Mouse (Mus musculus) E14TG2a.4 (cell line): ENCODE measurements at regions not wholly inside any gene's neighbourhood (a gene's known extent, or its start where the extent isn't known, plus 50 kb on each side); places are given as distances from the start of the nearest gene placed in this dataset.

Source experiments
- H3K27me3 ChIP-seq: 2 replicates; pipeline ENCODE4 v1.6.1; 2014; ENCODE audit warnings: low read length, control low read depth; ENCODE audit not compliant: insufficient read depth
- H3K36me3 ChIP-seq: 2 replicates; pipeline ENCODE4 v1.6.1; 2014; ENCODE audit warnings: low read length, control low read depth; ENCODE audit not compliant: insufficient read depth
- H3K4me1 ChIP-seq: replicated peaks from 2 replicates; pipeline ENCODE4 v1.6.1; 2014; ENCODE audit warnings: low read depth, low read length, control low read depth
- H3K4me3 ChIP-seq: replicated peaks from 2 replicates; pipeline ENCODE4 v1.5.1; 2014; ENCODE audit warnings: mild to moderate bottlenecking, low read length
- H3K9me3 ChIP-seq: 2 replicates; pipeline ENCODE4 v1.6.1; 2014; ENCODE audit warnings: low read length, control low read depth
- CTCF ChIP-seq: conservative IDR thresholded peaks from 2 replicates; pipeline ENCODE4 v1.5.1; 2014; ENCODE audit warnings: low read length
- NANOG ChIP-seq: IDR thresholded peaks from 2 replicates; pipeline ENCODE4 v1.6.1; 2014; ENCODE audit warnings: borderline replicate concordance, low read length, mixed read lengths
- POU5F1 ChIP-seq: IDR thresholded peaks from 2 replicates; pipeline ENCODE4 v1.6.1; 2014; ENCODE audit warnings: low read length, borderline replicate concordance

DNA sequence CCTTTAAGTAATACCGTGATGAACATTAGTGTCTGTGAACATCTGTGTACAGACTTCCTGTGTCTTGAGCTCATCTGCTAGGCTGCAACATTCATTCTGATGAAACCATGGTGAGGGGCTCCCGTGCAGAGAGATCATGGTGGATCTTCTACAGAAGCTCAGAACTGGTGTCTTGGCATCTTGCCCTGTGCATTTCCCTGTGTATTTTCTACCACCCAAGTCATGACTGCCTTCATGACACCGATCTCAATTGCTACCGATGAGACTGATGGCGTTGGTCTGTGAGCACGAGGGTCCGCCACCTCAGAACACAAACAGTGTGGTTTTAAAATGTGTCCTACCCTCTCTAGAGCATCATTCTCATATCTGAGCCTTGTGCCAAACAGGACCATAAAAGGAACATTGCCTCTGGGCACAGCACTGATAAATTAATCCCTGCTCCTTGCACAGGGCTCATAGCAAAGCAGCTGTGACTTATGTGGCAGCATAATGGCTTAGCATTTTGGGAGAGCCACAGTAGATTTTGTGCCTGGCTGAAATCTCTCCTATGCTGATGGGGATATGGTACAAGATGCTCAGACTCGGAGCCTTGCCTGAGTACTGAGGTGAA, 132.8 kb upstream of the Slc35f3 start:
- H3K27me3 ChIP-seq: peaks cover 9% of the 10 kb centered on the region; the same call in 1 of the 2 replicates
- H3K36me3 ChIP-seq: no peaks in the 10 kb centered on the region
- no peaks in the 10 kb centered on the region for H3K9me3 ChIP-seq
- H3K4me1 ChIP-seq: peaks cover 2% of the 10 kb centered on the region
- no peak overlapping the region for H3K4me3 ChIP-seq
- no peak for TF ChIP-seq CTCF

DNA sequence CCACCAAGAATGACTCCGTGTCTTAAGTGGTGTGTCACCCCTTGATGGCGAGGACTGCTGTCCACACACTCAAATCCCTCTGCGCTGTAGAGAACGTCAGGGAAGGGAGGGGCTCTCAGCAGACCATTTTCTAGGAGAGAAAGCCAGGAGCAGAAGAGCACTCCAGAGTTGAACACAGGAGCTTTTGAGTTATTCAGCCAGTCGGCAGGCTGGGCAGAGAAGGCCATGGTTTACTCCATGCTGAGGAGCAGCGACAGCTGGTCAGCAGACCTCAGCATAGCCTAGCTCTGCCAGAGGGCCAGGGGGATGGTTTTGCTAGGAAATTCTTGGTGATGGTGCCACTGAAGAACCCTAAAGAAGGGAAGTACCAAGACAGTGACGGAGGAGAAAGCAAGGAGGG, 132.0 kb upstream of the Slc35f3 start:
- TF ChIP-seq POU5F1: no peak
- TF ChIP-seq NANOG: no peak
- no peak for TF ChIP-seq CTCF
- H3K4me1 ChIP-seq: no peaks in the 10 kb centered on the region
- no peaks in the 10 kb centered on the region for H3K9me3 ChIP-seq
- no peaks in the 10 kb centered on the region for H3K36me3 ChIP-seq
- peaks cover 9% of the 10 kb centered on the region; the same call in 1 of the 2 replicates for H3K27me3 ChIP-seq
- H3K4me3 ChIP-seq: no peak overlapping the region

DNA sequence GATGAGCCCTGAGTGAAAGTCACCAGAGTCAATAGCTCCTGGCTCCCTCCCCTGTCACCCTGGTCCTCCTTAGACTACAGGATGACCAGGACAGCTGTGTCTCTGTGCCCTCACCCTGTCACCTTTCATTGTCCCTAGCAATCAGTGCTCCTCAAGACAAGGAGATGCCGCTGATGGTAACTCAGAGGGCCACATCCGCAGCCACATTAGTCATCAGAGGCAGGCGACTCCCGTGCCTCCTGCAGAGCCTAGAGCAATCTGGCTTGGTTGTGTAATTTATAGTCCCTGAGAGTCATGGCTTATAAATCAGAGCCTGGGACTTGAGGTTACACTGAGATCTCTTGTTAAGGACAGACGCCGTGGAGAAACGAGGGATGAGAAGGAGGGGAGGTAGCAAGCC, 123.9 kb upstream of the Slc35f3 start:
- Histone ChIP-seq H3K36me3 (no peaks in the 10 kb centered on the region), H3K4me3 (no peak overlapping the region), H3K27me3 (no peaks in the 10 kb centered on the region), H3K9me3 (no peaks in the 10 kb centered on the region), H3K4me1 (no peaks in the 10 kb centered on the region)
- no peak for TF ChIP-seq POU5F1
- no peak for TF ChIP-seq CTCF

DNA sequence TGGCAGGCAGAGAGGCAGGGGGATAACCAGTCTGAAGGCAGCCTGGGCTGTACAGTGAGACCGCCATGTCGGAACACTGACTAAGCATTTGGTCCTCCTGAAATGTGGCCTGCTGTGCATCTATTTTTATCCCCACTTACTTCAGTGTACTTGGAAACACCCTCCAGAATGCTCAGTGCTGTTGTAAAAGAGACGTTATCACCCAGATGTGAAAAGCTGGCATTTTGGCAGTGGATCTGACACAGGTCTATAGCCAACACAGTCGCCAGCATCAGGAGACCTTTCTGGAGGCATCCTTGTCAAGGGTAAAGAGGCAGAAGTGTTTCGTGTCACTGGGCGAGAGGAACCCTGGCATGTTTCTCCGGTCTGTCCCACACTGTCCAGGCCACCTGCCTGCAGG, 122.1 kb upstream of the Slc35f3 start:
- TF ChIP-seq CTCF (no peak), NANOG (no peak), POU5F1 (no peak)
- Histone ChIP-seq H3K27me3 (no peaks in the 10 kb centered on the region), H3K9me3 (no peaks in the 10 kb centered on the region), H3K36me3 (no peaks in the 10 kb centered on the region), H3K4me3 (no peak overlapping the region), H3K4me1 (no peaks in the 10 kb centered on the region)

DNA sequence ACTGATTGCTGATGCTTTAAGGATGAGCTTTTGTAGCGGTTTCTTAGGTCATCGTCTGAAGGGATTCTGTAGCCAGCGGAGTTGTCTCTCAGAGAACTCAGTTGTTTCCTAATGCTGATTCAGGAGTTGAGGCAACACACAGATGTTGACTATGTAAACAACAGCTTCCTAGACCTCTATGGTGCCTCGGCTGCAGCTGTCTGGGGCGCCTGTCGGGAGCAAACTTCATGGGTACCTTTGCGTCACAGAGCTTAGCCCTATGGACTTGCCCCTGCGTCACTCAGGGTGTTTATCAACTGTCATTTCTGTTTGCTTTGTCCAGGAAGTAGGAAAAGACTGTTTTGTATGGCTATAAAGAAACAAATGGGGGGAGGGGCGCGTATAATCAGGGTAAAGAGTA, 120.5 kb upstream of the Slc35f3 start:
- TF ChIP-seq NANOG: no peak
- no peak for TF ChIP-seq CTCF
- TF ChIP-seq POU5F1: no peak
- H3K36me3 ChIP-seq: no peaks in the 10 kb centered on the region
- no peaks in the 10 kb centered on the region for H3K9me3 ChIP-seq
- no peaks in the 10 kb centered on the region for H3K4me1 ChIP-seq
- no peaks in the 10 kb centered on the region for H3K27me3 ChIP-seq
- H3K4me3 ChIP-seq: no peak overlapping the region

DNA sequence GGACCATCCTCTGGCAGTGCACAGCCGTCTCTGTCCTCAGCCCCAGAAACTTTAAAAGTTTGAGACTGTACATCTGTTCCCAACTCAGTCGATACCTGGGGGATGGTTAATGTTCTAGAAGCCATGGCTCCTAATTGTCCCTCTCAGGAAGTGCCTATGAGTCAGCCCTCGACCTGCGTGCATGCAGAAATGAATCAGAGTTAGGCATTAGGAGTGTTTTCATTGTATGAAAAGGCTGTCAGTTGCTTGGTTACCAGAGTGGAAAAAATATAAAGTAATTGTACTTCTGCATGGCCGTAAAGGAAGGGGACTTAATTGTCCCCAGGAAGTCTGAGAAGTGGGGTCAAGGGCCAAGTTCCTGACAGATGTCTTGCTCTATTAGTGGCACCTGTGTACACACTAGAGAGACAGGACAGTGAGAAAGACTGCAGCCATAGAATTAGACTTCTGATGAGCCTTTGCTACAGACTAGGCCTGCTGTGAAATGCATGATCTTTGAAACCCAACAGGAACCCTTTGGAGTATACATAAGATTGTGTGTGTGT, 109.5 kb upstream of the Slc35f3 start:
- no peak for TF ChIP-seq CTCF
- TF ChIP-seq POU5F1: no peak
- no peak for TF ChIP-seq NANOG
- Histone ChIP-seq H3K4me1 (no peaks in the 10 kb centered on the region), H3K27me3 (no peaks in the 10 kb centered on the region), H3K36me3 (no peaks in the 10 kb centered on the region), H3K9me3 (peaks cover 20% of the 10 kb centered on the region), H3K4me3 (no peak overlapping the region)

DNA sequence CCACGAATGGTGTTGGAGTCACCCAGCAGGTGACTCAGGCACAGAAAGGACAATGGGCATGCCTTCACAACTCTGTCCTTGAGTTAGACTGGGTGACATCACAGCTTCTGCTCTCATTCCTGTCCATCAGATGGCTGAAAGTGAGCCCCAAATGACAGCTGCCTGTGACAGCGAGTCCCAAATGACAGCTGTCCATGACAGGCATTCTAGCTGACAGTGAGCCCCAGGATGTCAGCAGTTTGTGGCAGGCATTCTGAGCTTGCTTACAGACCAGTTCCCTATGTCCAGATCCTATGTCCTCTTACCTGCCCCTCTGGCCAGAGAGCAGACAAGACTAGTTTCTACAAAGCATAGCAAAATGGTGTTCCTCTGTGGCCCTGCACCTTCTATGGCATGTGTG, 102.7 kb upstream of the Slc35f3 start:
- peaks cover 26% of the 10 kb centered on the region for H3K9me3 ChIP-seq
- H3K4me3 ChIP-seq: no peak overlapping the region
- H3K36me3 ChIP-seq: no peaks in the 10 kb centered on the region
- no peaks in the 10 kb centered on the region for H3K4me1 ChIP-seq
- no peaks in the 10 kb centered on the region for H3K27me3 ChIP-seq
- TF ChIP-seq POU5F1 (no peak), CTCF (no peak), NANOG (no peak)

DNA sequence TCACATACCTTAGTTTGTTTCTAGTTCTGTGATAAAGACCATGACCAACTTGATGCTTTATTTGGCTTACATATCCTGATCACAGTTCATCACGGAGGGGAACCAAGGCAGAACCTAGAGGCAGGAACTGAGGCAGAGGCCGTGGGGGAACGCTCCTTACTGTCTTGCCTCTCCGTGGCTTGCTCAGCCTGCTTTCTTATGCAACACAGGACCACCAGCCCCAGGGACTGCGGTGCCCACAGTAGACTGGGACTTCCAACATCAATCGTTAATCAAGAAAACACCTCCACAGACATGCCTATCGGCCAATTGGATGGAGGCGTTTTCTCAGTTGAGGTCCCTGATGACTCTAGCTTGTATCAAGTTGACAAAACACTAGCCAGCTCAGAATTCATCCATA, 87.8 kb upstream of the Slc35f3 start:
- no peaks in the 10 kb centered on the region for H3K4me1 ChIP-seq
- H3K9me3 ChIP-seq: no peaks in the 10 kb centered on the region
- H3K27me3 ChIP-seq: no peaks in the 10 kb centered on the region
- TF ChIP-seq NANOG: no peak
- TF ChIP-seq CTCF: no peak
- no peak for TF ChIP-seq POU5F1
- no peaks in the 10 kb centered on the region for H3K36me3 ChIP-seq
- H3K4me3 ChIP-seq: no peak overlapping the region

DNA sequence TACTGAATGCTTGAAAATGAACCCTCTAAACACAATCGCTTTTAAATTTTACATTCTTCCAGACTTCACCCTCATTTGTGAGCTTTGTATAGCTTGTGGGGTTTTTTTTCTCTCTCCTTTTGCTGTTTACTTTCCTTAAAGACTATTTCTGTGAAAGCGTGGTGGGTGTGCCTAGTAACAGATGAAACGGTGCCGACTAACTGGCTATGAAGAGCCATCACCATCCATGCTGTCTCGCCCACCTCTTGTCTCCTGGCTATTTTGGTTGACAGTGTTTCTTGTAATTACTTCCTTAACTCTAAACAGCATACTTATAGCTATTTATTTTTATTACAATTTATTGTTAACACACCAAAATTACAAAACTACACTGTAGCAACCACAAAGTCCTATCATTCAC, 85.6 kb upstream of the Slc35f3 start:
- Histone ChIP-seq H3K4me1 (no peaks in the 10 kb centered on the region), H3K4me3 (no peak overlapping the region)
- TF ChIP-seq NANOG: no peak
- no peak for TF ChIP-seq POU5F1
- no peak for TF ChIP-seq CTCF

More for the DNA sequence above, 85.6 kb upstream of the Slc35f3 start:
- Histone ChIP-seq H3K9me3 (no peaks in the 10 kb centered on the region), H3K27me3 (no peaks in the 10 kb centered on the region), H3K36me3 (no peaks in the 10 kb centered on the region)
